Mouse (Mus musculus) thymus, postnatal 4 days (tissue): Measurements from ENCODE around the gene Spint2.

Experiments
- DNase-seq: peaks from one replicate; pipeline ENCODE4 v3.0.0; 2021

Gene Spint2

DNA sequence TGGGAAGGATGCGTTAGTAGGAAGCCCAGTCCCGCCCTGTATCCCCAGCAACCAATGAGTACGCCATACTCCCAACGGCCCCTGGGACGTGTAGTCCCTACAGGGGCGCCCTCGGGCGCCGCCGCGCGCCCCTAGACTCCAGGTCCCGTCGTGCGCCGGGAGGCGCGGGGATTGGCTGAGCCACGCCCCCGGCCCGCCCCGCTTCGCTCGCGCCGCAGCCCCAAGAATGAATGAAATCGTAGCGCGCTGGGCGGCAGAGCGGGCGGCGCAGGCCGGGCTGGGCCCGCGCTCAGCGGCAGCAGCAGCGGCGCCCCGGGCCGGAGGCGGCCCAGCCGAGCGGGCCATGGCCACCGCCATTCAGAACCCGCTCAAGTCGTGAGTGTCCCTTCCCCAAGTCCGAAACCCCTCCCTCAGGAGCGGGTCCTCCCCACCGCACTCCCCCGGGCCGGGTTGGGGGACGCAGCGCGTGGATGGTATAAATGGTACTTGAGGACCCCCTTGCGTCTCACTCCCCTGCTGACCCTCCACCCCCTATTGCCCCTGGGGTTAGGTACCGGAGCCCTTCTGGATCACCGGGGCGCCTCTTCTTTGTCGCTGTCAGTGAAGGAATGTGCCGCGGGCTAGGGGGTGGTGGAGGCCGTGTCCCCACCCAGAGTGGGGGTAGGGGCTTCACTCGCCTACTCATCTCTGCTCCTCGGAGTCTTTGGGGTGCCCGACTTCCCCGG, 22.2 kb upstream of the Spint2 start, which contains the start of gene Dpf1:
TSS of gene Dpf1 (plus strand) at position 214 of the 725 bp plus-strand sequence.
- DNase-seq = peak; percentile 90

DNA sequence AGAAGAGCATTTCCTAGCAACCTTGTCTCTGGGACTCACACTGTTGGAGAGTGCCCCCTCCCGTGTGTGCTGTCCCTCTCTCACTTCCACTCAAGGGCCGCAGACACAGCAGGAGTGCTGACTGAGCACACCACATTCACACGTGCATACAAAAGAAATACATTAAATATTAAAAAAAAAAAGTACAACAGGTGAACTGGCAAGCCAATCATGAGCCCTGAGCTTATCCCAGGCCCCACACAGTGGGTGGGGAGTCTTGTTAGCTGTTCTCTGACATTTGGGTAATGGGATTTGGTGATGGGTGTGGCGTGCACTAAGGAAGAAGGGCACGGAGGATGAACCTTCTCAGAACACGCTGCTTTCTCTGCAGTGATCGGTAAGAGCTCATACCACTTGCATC, 20.9 kb upstream of the Spint2 start:
- DNase-seq = no peak

DNA sequence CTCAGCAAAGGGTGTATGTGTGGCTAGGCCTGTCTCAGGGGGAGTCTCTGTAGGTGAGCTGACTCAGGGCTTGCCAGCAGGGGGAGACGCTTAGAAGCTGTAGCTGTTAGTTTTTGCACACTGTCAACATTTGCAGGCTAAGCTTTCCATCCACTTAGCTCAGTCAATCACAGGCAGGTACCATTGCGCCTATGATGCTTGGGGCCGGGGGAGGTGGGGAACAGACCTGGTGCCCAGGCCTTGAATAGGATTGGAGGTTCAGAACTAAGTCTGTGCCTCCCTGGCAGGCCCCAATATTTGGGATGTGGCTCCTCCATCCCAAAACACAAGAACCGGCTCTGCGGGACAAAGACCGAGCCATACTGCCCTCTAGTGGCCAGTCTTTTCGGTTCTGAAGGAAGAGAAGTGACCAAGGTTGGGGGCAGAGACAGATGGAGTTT, 19.4 kb upstream of the Spint2 start:
- peak; percentile 88 for DNase-seq

GRCm38 (mm10) chr7:29296998-29297397, 15.3 kb upstream of the Spint2 start:
- DNase-seq = peak; percentile 69

- DNase-seq = no peak
These were observed 14.3 kb upstream of the Spint2 start for GRCm38 (mm10) chr7:29295861-29296647.

DNA sequence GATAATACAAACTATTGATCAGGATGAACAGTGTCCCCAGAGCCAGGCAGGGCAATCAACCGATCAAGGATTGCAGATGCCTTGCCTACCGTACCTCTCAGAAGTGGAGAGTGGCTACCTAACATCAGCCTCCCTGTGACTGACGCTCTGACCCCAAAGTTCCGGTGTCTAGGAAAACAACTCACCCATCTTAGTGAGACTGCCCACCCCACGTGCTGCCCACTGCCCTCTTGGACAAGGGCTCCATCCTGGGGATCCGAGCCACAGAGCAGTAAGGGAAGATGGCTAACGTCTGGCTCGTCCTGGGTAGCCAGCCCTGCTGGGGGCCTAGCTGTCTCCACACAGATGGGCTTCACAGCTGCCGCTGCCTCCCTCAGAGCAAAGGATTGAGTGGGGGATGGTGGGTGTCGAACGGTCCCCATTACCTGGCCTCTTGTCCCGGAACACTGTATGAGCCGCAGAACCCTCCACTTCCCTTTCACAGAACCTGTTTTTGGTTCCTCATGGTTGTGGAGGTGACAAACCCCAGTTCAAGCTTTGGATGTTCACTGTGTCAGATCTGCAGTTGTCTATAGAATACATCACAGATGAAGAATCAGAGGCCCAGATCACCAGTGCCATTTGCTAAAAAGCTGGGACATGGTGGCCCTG, 12.5 kb upstream of the Spint2 start:
- DNase-seq = no peak

DNA sequence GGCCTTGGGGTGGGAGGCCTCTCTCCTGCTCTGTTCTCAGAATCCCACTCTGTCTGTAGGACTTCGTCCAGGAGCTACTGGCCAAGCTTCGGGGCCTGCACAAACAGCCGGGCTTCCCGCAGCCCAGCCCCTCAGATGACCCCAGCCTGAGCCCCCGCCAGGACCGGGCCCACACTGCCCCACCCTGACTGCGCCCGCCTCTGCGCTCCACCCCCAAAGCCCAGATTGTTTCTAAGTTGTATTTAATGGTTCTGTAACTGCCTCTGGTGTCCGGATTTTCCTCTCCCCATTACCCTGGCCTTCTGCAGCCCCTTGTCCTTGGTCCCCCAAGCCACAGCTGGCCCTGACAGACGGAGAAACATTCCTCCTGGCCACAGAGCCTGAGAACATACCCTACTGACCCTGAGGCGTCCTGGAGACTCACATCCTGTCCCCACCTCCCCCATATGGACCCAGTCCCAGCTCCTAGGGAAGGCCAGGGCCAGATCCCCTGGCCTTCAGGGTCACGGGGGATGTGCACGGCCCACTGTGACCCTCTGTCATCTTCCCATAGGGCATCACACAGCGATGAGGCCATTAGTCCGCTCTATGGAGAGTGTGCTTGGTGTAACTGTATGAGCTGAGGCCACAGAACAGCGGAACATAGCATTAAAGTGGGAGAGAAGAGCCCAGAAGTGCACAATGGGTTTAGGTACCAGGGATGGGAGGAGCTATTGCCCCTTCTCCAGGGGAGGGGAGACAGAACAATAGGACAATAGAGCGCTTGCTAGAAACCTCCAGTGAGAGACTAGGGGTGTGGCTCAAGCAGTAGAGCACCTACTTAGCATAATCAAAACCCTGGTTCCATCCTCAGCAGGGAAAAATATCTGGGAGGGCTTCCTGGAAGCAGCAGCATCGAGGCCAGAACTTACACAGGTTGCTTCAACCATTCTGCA, 11.7 kb upstream of the Spint2 start:
- no peak for DNase-seq

DNA sequence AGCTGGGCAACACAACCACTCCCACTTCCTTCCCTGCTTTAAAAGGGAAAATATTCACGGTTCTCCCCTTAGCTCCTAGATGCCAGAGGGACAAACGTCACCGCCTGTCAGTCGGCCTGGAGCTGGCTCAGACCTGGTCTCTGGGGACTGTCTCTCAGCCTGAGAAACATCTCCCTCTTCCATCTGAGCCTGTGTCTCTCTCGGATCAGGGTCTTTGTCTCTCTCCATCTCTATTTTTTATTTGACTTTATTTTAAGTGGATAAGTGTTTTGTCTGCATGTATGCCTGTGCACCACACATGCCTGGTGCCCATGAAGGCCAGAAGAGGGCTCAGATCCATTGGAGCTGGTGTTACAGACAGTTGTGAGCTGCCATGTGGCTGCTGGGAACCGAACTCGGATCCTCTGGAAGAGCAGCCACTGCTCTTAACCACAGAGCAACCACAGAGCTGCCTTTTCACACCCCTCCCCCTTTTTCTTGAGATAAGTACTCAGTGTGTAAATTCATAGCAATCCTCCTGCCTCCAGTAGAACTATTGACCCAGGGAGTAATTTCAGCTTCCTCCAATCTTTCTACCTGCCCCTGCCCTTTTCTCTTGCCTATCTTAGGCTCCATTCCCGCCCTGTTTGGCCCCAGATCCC, 10.9 kb upstream of the Spint2 start:
- no peak for DNase-seq

GRCm38 (mm10) chr7:29291616-29292457, 10.1 kb upstream of the Spint2 start:
- DNase-seq = no peak

DNA sequence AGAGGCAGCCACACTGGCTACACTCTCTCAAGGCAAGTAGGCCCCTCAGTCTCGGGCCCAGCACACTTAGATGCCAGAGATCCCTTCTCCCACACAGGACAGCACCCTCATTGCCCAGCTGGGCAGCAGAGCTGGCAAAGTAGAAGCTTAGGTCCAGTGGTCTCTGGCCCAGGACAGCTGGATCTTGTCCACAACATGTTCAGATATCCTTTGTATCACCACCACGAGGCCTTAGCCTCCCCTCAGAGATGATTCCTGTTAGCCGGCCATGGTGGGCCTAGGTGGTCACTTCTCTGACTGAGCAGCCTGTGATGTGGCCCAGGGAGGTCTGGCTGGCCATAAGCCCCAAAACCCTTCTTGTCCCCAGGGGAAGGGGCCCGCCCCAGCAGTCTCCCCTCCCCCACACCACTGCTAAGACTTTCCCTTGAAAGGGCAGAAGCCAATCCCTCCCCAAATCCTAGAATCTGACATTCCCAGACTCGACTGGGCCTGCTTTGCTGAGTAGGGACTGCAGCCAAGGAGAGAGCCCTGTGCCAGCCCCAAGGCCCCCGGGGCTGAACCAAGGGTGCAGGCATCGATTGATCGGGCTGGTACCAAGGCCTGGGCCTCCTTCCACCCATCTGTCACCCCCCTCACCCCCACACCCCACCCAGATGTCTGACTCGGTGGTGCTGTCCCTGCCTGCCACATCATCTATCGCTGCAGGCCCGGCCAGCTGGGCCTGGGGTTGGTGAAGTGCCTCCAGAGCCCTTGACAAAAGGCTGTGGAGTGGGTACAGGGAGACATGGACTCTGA, 9.2 kb upstream of the Spint2 start:
- no peak for DNase-seq

DNA sequence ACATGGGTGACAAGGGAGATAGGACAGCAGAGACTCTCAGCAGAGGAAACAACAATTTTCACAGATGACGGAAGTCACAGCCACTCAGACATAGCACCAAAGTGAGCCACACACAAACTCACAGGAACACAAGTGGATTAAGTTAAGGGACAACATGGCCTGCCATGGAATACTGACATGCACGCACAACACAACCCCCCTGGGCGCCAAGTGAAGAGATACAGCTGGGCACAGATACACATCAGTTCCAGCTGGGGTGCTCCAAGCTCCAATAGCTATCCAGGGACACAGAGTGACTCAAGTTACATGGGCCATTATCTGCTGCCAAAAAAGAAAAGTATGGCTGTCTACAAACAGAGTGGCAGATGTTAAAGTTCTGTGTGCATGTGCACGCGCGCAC, 8.1 kb upstream of the Spint2 start:
- no peak for DNase-seq

GRCm38 (mm10) chr7:29288942-29289638, 7.4 kb upstream of the Spint2 start, which contains the start of gene Ppp1r14a:
TSS of gene Ppp1r14a (plus strand) at chr7:29289308.
- peak; percentile 94 for DNase-seq

GRCm38 (mm10) chr7:29288079-29288478, 6.4 kb upstream of the Spint2 start:
- DNase-seq = no peak

GRCm38 (mm10) chr7:29287481-29287880, 5.8 kb upstream of the Spint2 start:
- DNase-seq = no peak

DNA sequence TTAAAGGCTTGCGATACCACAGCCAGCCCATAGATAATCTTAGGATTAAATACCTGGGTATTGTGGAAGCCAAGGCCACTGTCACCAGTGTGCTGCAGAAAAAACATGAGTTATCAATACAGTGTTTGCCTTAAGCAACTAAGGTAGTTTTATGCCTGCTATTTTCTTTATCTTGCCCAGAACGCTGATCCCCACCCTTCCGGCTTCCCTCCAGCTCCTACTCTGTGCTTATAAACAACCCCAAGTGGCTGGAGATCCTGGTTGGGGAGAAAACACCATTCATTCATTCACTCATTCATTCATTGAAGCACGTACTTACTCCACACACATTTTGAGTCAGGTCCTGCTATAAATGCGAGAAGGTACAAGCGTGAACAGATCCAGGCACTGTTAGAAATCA, 2.8 kb upstream of the Spint2 start:
- no peak for DNase-seq

- no peak for DNase-seq
These were observed 2.2 kb upstream of the Spint2 start for GRCm38 (mm10) chr7:29283876-29284275.

GRCm38 (mm10) chr7:29282074-29282554, 402 bp upstream of the Spint2 start:
- DNase-seq = no peak

DNA sequence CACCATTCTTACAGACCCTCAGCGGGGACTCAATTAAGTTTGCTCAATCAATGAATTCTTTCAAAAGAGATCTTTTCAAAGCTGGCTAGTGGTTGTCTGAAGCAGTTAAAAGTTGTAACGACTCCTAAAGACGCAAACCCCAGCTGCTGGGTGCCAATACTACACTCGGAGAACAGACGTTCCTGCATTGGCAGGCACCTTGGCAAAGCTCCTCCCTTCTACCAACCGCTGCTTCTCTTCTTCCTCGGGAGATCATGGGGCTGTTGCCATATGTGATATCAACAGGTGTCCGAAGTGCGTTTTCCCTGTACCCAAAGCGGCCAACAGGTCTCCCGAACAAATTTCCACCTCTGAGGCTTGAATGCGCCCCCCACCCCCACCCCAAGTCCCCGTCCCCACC, 911 bp downstream of the Spint2 start:
- peak; percentile 66 for DNase-seq

GRCm38 (mm10) chr7:29279924-29280323, 1.8 kb downstream of the Spint2 start:
- no peak for DNase-seq
